Mouse (Mus musculus) right cerebral cortex, postnatal 14 days (tissue): Measurements from ENCODE around the gene Gbx1.
A peak's percentile ranks its signal among the peaks of the same experiment; 100 is the strongest.

Source experiments
- DNase-seq: peaks from one replicate; pipeline ENCODE4 v3.0.0; 2022

Gene Gbx1

GRCm38 (mm10) chr5:24474723-24475261, 52.2 kb downstream of the Gbx1 start:
- DNase-seq: peak; percentile 79

- DNase-seq: no peak
Measured at GRCm38 (mm10) chr5:24474025-24474722, 52.8 kb downstream of the Gbx1 start.

DNA sequence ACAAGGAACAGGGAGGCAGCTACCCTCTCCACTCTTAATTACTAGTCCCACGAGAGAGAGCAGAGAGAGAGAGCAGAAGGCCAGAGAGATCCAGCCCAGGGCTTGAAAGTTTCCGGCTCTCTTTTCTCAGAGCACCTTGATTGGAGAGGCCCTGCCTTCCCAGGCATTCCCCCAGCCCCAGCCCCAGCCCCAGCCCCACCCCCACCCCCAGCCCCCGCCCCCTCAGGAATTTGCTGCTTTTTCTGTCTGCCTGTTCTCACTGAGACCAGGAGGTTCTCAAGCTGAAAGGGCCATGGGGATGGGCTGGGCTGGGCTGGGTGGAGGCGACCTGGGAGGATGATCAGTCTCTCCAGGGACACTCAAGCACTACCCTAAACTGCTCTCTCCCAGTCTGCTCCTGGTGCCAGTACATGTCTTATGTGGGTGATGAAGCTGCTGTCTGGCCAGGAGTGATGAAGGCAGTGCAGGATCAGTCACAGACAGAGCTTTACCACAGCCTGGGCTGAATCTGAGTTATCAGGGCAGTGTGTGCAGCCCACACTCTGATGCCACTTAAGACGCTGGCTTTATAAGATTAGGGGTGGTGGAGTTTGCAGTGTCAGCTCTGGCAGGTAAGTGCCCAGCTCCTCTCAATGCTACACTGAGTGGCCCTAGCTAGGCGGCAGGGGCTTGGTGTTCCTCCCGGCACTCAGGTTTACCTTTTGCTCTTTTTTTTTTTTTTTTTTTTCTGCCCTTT, 54.0 kb downstream of the Gbx1 start:
- no peak for DNase-seq

GRCm38 (mm10) chr5:24470600-24470999, 56.4 kb downstream of the Gbx1 start:
- peak; percentile 81 for DNase-seq

GRCm38 (mm10) chr5:24466762-24467161, 60.2 kb downstream of the Gbx1 start:
- no peak for DNase-seq

DNA sequence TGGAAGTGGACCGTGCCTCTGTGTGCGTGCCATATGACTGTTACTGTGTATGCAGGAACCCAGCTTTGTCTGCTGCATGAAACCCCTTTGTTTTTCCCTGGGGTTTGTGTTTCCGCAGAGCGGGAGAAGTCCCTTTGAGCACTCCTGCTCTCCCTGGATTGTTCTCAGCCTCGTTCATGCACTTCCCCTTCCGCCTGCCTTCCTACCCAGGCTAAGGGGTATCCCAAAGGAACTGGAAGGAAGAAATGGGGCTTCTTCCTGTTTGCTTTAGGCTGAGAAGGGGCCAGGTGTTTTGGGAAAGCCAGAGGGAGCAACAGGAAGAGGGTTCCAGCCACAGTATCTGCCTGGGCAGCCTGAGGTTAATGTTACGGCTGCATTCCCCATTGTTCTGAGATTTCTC, 71.4 kb downstream of the Gbx1 start:
- DNase-seq: no peak

- no peak for DNase-seq
Measured at GRCm38 (mm10) chr5:24455076-24455475, 71.9 kb downstream of the Gbx1 start.

DNA sequence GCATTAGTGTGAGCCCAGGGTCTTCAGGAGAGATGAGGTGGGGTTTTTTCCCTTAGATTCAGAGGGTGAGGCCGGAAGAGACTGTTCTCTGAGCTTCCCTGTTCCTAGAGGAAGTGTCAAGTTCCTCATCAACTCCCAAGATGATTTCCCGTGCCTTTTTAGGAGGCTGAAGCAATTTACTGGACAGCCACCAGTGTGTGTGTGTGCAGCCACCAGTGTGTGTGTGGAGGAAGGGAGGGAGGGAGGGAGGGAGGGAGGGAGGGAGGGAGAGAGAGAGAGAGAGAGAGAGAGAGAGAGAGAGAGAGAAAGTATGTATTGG, 73.1 kb downstream of the Gbx1 start:
- DNase-seq: no peak

DNA sequence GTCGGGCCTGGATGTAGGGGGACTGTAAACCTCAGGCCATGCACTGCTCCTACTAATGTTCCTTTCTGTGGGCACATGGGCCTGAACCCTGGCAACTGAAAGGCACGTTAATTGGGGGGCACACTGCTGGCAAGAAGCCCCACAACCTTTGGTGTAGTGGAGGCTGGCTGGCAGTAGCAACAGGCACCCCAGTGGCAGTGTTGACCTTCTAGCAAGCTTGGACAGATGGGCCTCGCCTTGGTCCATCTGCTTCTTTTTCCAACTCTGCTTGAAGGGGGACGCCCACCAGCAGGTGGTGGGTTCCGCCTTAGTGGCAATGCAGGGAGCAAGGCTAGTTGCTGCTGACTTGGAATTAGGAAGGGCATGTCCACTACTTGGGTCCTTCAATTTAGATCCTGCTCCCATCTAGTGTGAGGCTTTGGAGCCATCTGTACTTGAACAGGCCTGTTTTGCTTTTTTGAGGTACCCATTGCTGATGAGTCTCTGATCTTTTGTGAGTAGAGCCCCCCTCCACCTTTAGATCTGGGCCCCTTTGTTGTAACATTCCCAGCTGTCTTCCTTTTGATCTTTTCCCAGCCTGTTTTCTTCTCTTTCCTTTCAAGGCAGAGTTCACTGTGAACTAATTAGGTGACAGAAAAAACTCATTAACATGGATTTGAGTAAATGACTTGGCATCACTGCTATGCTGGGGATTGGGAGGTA, 73.6 kb downstream of the Gbx1 start:
- no peak for DNase-seq
